Mouse (Mus musculus) MEL-GATA-1-ER (cell line): Measurements from ENCODE around the gene Cyp1a2.

Experiments
- DNase-seq: peaks from one replicate; pipeline ENCODE4 v3.0.0-alpha.2; 2012; ENCODE audit warnings: low read depth; ENCODE audit errors: extremely low read depth

Gene Cyp1a2

DNA sequence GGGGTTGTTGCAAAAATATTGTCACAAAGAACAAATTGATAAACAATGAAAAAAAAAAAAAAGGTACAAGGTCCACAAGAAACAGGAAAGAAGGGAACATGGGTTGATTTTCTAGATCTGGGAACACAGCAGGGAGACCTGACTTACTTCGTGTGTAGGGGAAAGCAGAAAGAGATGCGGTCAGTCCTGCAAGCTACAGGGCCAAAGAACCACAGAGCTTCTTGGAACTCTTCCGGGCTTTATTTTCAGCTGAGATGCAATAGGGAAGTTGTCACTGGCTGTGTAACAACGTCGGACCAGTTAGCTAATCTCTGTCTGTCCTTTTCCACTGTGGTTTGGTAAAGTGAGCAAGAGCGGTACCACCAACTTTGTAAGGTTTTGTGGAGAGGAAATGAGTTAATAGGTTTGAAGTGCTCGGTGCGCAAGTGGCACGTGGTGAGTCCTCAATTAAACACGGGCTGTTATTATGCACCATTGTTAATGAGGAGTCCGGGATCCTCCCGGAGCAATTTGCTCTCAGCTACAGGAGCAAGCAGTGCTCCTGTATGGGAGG is 36.9 kb downstream of the Cyp1a2 start:
- DNase-seq = peak; percentile 92

- no peak for DNase-seq
Observed at GRCm38 (mm10) chr9:57644944-57645893, 38.3 kb downstream of the Cyp1a2 start.

DNA sequence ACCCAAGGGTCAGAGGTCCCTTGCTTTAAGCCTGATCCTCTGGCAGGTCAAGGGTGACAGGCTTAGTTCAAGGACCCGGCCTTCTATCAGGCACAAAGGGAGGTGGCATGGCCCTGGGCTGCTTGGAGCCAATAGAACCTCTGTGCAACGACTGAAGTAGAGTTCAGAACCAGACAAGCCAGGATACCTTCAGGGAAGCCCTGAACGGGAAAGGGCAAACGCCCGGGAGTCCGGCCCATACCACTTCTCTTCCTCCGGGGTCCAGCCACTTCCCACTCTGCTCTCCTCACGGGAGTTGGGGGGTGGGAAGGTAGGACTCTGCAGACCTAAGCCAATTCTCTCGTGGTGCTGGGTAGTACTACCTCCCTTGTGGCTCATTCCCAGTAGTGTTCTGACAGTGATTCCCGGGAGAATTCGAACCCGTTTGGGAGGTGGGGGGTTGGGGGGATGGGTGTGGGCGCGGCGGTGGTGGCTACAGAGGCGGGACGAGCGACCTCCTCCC is 39.0 kb downstream of the Cyp1a2 start:
- no peak for DNase-seq

DNA sequence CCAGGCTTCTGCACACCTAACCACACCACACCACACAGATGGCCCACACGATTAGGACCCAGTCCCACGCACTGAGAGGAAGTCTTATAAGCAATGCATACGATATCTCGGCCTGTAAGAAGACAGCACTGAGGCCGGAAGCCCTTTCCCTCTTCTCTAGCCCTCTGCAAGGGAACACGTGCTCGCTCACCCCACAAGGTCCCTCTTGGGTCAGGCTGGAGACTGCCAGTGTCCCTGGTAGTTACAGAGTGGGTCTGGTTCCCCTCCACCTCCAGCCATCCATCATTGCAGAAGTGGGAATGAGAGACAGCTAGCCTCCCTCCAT is 39.7 kb downstream of the Cyp1a2 start:
- peak; percentile 86 for DNase-seq

DNA sequence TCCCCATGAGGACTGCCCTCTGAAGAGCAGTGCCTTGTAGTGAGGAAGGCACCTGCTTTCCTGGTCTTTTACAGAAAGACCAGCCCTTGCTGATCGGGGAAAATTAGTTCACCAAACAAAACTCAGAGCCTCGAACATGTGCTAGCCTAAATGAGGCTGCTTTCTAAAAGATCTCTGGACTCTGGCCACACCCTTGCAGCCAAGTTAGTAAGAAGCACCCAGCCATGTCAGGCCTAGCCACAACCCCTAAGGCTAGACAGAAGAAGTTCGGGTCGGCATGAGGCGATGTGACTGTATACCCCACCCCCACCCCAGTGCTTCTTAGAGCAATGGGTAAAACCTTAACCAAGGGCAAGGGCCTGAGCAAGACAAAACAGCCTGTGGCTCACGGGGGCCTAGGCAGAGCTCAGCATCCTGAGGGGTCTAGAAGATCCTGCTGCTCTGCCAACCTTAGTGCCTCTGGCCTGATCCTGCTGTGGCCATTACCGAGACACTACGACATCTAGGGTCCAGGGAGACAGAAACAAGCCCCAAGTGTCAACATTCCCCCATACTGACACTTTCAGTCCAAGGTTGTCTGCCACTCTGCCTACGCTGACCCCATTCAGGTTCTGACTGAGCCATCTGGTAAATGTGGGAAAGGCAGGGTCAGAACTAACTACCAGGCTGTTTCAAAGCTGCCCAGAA is 40.2 kb downstream of the Cyp1a2 start:
- no peak for DNase-seq

DNA sequence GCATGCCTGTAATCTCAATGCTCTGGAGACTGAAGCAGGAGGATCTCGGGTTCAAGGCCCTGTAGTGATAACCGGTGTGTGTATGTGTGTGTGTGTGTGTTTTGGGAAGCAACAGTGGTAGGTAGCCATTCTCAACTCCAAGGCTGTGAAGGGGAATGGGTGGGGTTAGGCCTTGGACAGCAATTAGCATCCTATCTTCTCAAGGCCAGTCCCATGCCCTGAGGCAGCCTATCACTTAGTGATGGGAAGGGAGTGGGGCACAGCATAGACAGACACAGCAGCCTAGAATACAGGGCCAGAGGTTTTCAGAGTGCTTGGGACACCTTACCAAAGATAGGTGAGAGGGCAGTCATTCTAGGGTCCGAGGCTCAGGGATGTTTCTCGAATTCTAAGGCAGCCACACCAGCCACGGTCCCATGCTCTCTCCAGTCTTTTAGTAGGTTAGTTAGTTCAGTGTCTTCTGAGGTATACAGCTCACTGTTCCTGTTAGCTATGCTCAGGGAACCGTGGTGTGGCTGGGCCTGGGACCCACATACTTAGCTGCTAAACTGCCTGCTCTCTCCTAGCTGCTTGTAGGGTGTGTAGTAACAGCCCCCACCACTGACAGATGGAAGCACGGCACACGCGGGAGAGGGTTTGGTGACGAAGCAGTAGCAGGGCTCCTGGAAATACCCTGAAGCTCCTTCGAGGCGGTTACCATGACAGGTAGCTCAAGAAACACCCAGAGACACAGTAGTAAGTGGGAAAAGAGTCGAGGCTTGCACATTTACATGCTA is 41.5 kb downstream of the Cyp1a2 start:
- DNase-seq = no peak

DNA sequence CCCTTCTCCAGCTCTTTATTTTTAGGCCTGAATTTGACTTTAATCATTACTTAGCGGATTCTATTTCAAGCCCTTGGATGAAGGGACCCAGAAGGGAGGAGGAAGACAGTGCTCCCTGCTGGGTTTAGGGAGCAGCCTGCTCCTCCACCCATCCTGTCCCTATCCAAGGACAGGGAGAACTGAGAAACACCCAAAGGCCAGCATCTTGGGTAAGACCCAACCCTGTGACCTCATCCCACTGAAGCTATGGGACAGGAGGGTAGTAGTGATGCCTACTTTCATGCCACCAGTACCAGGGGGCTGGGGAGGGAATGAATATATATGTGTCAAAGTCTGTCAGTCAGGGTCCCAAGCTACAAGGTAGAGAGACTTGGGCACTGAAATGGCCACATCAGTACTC is 42.5 kb downstream of the Cyp1a2 start:
- no peak for DNase-seq

GRCm38 (mm10) chr9:57640384-57640783 is 43.1 kb downstream of the Cyp1a2 start:
- peak; percentile 93 for DNase-seq

- DNase-seq = no peak
Observed at GRCm38 (mm10) chr9:57639661-57640328, 43.7 kb downstream of the Cyp1a2 start.

- no peak for DNase-seq
Observed at GRCm38 (mm10) chr9:57638651-57639459, 44.6 kb downstream of the Cyp1a2 start.

DNA sequence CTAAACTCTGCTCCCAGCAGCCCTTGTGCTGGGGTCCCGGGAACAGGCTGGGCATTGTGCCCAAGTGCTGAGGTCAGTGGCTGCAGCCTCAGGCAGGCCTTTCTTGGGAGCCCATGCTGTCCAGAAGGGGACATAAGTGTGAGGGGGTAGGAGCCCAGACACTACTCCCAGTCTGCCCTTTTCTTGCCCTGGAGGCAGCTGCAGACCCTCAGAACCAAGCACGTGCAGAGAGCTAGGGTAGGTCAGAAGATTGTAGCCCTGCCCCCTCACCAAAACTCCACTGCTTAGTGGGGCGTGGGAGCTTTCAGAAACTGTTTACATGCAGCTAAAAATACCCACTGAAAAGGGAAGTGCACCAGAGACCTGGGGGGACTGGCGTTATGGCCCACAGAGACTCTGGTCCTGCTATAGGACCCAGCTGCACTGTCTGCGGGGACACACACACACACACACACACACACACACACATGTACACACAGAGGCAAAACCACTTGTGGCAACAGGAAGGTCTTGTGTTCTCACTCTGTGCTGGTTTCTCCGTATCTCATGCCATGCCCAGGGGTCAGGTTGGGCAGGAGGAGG is 45.7 kb downstream of the Cyp1a2 start:
- no peak for DNase-seq

DNA sequence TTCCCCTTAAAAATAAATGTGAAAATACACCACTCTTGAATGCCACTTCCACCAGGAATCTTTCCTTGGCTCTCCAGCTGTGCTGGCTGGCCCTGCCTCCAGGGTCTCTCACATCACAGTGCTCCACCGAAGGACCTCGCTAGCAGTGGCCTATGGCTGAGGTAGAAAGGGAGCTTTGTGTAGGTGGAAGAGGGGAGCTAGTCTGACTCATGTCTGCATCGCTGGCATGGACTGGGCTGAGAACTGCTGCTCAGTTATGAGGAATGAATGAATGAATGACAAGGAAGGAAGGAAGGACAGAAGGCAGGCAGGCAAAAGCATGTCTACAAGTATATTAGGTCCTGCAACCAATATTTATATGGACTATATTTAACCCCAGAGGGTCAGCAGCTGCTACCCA is 46.2 kb downstream of the Cyp1a2 start:
- no peak for DNase-seq

DNA sequence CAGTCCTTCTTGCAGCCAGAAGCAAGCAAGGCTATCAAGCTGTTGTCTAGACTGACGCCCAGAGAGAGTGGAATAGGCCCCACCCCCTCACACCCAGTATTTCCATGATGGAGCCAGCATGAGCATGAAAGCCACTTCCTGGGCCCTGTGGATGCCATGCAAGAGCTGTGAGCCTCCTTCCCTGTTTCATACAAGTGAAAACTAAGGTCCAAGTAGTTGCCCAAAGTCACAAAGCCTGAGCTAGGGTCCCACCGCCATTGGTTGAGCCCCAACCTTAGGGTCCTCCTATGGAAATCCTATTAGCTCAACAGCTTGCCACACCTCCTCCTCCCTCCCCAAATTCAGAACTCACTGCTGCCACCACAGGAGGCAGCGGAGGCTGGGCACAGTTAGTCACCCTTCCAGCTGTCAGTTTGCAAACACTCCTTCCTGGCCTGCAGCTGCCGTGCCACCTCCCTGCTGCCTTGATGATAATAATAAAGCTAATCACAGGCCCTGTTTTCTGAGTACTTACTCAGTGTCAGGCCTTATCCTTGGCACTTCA is 50.0 kb downstream of the Cyp1a2 start:
- no peak for DNase-seq

- no peak for DNase-seq
Observed at GRCm38 (mm10) chr9:57629118-57629874, 54.2 kb downstream of the Cyp1a2 start.

GRCm38 (mm10) chr9:57628717-57629116 is 54.8 kb downstream of the Cyp1a2 start:
- DNase-seq = no peak

DNA sequence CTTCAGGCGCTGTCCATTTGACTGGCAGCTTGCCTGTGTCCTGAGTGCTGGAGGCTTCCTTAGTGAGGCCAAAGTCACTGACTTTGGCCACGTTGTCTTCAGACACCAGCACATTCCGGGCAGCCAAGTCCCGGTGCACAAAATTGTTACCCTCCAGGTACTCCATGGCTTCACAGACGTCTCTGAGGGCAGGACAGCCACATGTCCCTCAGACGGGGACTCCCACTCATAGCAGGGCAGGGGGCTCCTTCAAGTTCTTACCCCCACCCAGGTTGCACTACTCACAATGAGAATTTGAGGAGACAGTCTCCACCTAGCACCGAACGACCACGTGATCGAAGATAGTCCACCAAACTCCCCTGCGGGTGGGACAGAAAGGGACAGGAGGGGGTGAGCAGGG is 55.6 kb downstream of the Cyp1a2 start:
- DNase-seq = no peak

GRCm38 (mm10) chr9:57627191-57627590 is 56.3 kb downstream of the Cyp1a2 start:
- DNase-seq = no peak
